Mouse (Mus musculus): ENCODE data around the gene H2al1h.
"Not testable (repeated sequence)": the region's sequence is repeated elsewhere in the genome, so short reads cannot be mapped to it uniquely, and the experiment has no call there.

GRCm38 (mm10) chrX:11327522-11327921 lies 6.2 kb downstream of the H2al1h start, which contains the start of gene H2al1j:
- TF ChIP-seq CTCF (IDR thresholded peaks at IDR 0.05; ENCODE audit: control insufficient read depth, insufficient read depth, low read length); POLR2A (IDR thresholded peaks at IDR 0.05; ENCODE audit: borderline replicate concordance, control insufficient read depth, low read depth, low read length): not testable (repeated sequence)
